Mouse (Mus musculus) layer of hippocampus, postnatal 36 days (tissue): Measurements from ENCODE around the gene Mrtfa. TPM values are rescaled to one million over a fixed set of nuclear protein-coding genes. Genes with fewer than 3 reads are reported as not detected.

Experiments used
- DNase-seq, 2 experiments: peaks; one replicate each; pipeline ENCODE4 v3.0.0; 2022
- total RNA-seq, 2 experiments: library from RNA; stranded (reverse); gene quantifications; 2 replicates each; pipeline ENCODE4 v1.2.3; 2021

Gene Mrtfa
- total RNA-seq, 2 experiments from 2014 or later, result 96.1 to 121 TPM

DNA sequence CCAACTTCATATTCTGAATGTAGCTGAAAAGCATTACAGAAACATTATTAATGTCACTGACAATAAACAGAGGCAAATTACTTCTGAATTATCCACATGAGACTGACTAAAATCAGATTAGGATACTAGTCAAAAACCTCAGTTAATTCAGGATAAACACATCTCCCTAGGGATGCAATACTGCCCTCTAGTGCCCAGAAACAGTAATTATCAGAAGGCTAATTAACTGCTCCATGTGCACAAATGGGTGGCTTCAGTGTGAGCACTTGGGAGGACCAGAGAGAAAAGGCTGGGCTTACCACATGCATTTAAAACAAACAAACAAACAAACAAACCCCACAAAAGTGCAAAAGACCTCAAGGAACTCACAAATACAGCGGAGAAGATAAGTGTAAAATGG lies 126.4 kb downstream of the Mrtfa start:
- DNase-seq, result no peak

DNA sequence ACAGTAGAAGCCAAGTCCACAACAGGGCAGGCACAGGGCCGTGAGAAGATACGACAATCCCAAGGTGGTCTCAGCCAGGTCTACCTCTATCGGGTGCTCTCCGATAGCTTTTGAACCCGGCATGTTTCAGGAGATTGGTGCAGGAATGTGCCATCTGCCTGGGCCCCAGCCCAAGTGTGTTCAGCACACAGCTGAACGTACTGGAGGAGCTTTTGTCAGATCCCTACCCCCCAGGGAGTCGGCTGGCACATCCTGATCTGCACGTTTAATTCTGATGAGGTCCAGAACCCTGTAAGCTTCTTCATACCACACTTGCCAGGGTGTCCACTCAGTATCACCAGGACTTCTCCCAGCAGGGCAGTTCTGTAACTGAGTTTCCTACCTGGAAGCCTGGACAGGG lies 127.9 kb downstream of the Mrtfa start:
- DNase-seq, result peak; percentile 38 to 42

DNA sequence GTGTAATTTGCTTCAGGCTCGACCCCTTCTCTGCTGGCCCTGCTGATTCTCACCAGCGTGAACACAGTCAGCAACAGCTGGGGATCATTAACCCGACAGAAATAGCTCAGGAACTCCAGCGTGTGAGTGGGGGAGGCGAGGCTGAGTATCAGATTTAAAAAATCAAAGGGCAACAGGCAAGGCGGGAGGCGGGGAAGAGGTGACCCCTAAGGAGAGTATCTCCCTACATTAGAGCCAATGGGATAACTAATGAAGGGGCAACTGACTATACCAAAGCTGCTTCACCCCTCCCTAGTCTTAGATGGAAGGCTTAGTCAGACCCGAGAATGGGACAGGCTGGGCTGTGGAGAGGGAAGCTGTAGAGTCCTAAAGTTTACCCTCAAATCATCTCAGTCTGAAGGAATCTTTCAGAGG lies 128.4 kb downstream of the Mrtfa start:
- DNase-seq, result no peak

DNA sequence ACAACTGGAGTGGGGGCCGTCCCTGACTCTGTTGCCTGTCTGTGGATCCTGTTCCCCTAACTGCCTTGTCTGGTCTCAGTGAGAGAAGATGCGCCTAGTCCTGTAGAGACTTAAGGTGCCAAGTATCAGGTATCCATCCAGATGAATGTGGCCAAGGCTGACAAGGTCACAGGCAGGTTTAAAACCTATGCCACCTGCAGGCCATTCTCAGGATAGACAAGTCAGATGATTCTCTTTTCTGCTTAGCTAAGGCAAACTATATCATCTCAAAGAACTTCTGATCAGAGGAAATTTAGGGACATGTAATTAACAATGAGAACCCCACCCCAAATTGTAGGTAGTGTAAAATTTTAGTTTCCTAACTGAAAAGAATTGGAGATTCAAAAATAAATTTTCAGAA lies 129.6 kb downstream of the Mrtfa start:
- no peak for DNase-seq

DNA sequence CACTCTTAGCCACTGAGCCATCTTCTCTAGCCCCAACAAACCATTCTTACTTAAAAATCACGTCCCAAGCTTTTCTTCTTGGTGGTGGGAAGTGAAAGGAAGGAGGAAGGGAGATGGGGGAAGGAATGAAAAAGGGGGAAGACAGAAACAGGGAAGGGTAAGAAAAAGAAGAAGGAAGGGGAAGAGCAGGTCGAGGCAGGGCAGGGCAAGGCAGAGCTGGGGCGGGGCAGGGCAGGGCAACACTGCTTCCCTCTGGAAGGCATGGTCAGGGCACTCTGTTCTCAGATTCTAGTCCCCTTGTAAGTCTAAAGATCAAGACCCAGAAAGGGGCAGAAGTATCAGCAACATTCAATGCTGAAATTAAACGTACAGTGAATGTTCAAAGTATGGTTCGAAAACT lies 132.8 kb downstream of the Mrtfa start:
- no peak for DNase-seq

DNA sequence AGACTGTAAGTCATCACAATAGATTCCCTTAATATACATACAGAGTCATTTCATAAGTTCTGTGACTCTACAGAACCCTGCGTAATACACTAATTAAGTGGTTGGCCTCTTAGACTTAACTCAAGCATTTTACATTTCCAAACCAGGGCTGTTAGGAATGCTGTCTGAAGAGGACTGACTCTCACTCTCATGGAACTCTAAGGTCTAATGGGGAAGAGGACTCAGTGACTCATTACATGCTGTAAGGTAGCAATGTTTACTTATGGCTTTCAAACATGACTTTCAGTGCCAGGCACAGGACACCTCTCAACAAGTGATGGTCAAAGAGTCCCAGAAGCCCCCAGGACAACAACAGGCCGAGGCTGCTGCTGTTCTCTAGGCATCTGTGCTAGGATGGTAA lies 135.1 kb downstream of the Mrtfa start:
- DNase-seq, result no peak

DNA sequence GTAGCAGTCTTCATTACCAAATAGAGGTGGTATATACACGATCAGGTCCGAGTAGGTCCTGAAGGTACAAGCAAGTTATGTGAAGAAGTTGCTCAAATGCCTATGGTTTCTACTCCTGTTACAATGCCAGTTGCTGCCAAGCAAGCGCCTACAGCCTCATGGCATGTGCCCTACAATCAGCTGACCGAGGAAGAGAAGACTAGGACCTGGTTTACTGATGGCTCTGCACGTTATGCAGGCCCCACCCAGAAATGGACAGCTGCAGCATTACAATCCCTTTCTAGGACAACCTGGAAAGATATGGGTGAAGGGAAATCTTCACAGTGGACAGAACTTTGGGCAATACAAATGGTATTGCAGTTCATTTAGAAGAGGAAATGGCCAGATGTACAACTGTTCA lies 138.1 kb downstream of the Mrtfa start:
- DNase-seq, result no peak

DNA sequence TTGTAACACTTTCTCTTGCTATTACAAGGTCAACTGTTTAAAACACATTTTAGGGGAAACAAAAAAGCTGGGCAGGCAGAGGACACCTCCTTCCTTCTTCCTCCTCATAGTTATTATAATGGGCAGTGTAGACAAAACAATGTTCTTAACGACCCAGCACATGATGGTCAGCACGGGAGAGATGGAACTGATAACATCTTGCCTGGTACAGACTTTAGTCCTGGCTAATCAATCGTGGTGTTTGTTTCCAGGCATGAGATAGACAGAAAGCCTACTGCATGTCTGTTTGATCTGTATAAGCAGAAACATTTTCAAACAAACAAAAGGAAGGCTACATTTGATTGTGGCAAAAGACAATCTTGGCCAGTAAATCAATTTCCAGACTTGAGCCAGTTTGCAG lies 140.1 kb downstream of the Mrtfa start:
- DNase-seq, result no peak

DNA sequence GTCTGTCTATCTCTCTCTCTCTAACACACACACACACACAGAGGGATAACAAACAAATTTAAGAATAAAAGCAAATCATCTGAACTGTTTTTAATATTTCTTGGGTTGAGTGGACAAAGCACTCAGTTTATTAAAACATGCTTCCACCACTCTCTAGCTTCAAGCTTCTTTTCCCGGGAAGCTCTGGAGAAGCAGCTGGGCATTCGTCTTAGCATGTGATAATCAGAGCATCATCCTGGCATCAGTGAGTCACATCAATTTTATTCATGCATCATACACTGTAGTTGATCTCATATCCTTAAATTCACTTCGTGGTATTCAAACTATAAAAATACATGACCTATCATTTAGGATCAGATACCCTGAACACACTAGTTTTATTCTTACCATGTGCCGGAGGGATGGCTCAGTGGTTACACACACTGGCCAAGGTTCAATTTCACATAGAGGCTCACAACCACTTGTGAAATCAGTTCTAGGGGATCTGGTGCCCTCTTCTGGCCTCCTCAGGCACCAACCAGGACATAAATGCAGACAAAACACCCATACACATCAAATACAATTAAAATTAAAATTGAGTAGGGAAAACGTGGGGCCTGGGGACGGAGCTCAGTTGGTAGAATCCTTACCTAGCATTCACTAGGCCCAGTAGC lies 141.0 kb downstream of the Mrtfa start:
- no peak for DNase-seq

DNA sequence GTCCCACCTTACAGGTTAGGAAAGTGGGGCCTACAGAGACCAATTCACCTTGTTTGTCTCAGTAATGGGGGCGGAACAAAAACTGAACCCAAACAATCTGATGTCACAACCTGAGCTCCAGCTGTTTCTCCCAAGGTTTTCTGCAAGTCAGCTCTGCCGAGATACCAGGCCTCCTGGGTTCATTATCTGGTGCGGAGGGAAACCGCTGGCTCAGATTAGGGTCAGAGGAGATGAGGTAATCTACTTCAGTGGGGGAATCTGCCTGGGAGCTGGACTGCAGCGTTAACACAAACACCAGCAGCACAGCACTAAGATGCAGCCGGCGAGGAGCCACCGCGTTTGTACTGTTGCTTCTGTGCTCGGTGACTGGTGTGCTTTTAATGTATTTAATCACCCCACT lies 143.1 kb downstream of the Mrtfa start:
- no peak for DNase-seq

DNA sequence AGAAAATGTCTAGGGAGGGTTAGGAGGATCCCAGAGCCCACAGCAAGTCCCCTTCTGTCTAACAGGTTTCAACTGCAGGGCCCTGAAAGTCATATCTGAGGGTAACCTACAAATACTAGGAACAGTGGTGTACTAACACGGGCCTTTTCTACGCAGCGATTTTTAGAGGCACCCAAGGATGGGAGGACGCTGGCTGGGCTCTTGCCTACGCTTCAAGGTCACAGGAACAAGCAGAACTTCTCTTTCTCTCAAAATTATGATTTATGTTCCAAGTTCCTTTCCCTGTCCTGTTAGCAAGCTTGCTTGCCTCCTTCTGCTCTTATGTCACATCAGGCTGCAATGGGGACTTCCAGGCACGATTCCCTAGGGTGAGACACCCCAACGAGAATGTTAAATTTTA lies 144.5 kb downstream of the Mrtfa start:
- no peak for DNase-seq

DNA sequence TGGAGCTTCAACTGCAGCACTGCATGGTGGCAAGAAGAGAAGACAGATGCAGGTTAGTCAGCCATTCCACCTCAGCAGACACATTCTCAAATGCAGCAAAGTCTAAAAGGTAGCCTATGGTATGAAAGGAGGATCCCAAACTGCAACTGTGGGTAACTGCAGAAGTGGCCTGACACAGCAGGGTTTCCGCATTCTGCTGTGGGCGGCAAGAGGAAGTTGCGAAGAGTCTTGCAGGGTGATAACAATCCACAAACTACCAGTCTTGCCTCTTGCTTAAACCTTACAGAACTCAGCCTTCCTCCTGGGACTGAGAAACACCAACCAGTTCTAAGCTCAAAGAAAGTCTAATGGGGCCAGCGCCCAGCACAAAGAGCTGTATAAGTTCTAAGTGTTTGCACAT lies 145.2 kb downstream of the Mrtfa start:
- DNase-seq, result no peak

DNA sequence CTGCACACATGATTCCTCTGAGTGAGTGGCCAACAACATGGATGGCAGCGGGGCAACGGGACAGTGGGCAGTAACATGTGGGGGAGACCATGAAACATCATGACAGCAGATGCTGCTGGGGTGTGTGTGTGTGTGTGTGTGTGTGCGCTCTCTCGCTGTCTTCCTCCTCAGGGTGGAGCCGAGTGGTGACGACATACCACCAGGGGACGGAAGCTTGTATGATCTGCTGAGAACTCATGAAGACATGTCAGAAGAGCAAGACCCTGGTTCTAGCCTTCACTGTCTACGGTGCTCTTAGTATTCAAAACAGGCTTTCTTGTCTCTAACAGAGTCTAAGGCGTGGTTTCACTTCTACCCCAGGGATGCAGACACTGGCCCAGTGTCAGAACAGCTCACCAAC lies 146.1 kb downstream of the Mrtfa start:
- DNase-seq, result no peak

DNA sequence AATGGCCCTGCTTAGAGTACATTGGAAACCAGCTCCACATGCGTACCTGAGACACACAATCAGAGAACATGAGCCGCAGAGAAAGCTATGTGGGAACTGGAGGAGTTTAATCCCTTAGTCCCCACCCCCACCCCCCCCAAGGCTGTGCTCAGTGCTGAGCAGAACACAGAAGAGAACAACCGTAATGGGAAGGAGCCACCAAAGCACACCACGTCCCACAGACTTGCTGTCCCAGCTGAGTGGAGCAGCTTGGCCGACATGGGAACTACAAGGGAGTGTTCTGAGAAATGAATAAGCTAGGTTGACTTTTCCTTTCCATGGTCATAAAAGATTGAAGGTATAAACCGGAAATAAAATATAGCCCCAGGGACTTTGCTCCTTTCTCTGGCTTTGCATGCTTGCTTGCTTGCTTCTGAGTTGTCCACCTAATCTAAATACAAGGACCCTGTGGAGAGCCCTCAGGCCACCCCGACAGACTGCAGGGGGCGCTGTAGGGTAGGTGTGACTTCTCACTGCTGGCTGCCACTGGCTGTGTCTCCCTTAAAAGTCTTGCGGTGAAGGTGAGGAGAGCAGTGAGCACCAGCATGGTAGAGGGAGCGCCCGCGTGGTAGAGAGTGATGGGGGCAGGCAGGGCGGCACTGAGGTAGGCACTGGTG lies 148.2 kb downstream of the Mrtfa start:
- DNase-seq, result no peak

DNA sequence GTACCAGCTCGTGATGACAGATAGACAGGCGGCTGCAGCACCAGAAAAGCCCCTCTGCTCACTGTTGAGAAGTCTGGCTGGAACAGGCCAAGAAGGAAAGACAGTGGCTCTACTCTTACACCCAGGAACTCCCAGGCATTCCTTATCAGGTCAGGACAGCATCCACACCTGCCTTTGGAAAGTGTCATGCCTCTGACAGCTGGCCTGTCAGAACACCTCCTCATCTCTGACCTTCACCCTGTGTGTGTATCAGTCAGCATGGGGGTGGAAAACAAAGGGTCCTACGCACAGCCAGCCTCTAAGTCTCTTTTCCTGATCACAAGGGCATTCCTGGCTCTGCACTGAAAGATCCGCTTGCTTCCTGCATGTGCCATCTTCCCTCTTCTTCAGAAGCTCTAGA lies 148.8 kb downstream of the Mrtfa start:
- DNase-seq, result no peak

DNA sequence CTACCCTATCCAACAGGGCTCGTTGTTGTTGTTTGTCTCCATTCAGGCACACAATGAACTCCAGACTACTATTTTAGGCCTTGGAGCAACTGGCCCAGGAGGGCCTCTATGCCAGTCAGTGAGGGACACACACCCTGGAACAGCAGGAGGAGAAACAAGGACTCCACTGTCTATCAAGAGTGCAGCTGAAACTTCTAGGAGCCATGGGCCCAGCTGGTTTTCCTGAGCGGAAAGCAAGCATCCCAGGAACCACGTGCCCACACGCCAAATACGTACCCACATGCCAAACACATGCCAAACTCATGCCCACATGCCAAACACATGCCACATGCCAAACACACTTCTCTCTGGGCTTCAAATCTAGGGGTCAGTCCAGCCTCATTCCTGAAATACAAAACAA lies 152.1 kb downstream of the Mrtfa start:
- no peak for DNase-seq

DNA sequence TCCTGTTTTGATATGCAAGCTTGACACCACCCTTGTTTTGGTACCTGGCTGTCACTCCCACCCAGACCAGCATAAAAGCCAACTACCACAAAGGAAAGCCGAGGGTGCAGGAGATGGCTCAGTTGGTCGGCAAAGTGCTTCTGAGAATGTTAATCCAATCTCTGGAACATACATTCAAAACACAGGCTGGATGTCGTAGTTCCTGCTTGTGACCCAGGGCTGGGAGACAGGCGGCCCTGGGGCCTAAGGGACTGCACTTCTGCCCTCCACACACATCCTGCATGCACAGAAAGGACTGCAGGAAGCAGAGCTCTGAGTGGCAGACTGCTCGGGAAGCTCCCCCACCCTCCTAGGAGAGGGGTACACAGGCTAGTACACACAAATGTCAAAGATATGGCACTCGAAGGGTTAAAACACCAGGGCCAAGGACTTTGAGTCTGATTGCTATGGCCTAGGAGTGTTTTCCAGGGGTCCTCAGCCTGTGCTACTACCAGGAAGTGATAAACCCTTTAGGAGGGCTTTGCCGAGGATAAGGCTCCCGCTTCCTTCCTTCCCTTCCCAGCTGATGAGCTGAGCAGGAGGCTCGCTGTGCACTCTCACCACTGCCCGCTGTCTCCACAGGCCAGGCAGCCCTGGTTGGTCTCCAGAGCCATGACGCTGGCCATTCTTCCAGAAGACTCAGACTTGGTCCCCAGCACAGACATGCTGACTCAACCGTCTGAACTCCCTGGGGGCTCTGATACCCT lies 155.0 kb downstream of the Mrtfa start:
- DNase-seq, result no peak

DNA sequence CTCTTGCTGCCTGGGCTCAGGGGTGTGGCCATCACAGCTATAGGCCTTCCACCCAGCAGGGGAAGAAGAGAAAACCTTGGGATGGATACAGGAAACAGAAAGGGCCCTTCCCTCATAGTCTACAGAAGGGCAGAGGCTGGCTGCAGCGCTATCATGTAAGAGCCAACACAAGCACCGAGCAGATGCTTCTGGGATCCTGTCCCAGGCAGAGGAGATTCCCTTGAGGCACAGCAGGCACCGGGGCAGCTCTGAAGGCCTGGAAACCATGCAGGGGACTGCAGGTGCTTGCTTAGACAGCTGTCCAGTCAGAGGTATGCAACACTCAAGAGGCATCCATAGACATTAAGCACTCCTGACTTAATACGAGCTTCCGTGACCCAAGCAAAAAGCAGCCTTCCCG lies 156.4 kb downstream of the Mrtfa start:
- no peak for DNase-seq

DNA sequence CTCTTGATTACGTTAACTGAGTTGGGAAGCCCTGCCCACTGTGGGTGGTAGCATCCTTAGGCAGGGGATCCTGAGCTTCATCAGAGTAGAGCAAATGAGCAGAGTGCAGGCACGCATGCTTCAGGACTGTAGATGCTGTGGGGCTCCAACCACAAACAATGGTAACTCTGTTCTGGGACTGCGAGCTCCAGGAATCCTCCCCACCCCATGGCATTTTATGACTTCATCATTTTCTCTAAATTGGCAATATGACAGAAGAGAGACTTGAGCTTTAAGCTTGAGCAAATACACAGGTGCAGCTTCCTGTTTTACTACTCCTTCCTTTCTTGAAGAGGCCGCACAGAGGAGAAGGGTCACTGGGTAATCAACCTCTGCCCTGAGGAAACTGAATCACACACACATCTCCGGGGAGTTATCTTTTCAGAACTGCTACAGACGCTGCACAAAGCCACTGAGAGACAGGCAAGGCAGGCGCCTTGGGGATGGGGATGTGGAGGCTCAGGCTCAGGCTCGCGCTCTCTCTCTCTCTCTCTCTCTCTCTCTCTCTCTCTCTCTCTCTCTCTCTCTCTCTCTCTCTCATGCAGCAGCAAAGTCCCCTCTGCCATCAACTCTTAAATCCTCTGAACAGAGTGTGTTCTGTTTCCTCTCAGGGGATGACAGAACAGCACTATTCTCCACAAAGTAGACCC lies 157.5 kb downstream of the Mrtfa start:
- no peak for DNase-seq

DNA sequence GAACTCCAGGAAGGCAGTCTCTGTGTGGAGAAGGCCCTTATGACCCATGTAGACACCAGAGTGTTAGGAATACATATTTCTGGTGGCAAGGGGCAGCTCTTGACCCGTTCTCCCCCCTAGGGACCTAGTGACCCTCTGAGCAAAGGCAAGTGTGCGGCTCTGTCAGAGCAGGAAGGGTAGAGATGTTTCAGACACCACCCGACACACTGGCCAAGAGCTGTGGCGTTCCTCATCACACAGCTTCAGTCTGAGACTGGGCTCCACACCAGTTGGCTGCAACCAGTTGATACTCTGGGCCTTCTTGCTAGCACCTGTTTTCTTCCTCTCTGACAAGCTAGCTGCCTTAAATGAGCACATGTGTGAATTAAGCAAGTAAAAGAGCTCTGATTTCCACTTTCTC lies 158.9 kb downstream of the Mrtfa start:
- DNase-seq, result no peak

DNA sequence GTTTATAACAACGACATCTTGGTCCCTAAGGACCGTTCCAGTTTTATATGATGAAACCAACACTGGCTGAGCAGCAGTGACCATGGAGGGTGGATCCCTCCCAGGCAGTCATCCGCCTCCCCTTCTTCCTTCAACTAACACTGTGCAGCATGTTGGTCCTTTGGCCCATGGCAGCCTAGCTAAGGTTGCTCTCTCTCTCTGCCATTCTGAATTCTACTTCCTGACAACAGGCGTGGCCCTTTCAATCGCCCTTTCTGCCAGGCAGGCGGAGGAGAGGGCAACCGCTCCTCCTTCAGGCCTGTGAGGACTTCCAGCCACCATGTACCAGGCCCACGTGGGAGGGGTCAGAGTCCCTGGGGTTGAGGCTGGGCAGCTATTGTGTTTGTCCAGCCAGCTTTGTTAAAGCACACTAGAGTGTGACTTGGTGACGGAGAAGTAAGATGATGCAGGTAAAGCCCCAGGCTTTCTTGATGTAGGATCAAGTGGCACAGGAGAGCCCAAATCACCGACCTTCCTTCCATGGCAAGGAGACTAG lies 159.6 kb downstream of the Mrtfa start:
- DNase-seq, result no peak

DNA sequence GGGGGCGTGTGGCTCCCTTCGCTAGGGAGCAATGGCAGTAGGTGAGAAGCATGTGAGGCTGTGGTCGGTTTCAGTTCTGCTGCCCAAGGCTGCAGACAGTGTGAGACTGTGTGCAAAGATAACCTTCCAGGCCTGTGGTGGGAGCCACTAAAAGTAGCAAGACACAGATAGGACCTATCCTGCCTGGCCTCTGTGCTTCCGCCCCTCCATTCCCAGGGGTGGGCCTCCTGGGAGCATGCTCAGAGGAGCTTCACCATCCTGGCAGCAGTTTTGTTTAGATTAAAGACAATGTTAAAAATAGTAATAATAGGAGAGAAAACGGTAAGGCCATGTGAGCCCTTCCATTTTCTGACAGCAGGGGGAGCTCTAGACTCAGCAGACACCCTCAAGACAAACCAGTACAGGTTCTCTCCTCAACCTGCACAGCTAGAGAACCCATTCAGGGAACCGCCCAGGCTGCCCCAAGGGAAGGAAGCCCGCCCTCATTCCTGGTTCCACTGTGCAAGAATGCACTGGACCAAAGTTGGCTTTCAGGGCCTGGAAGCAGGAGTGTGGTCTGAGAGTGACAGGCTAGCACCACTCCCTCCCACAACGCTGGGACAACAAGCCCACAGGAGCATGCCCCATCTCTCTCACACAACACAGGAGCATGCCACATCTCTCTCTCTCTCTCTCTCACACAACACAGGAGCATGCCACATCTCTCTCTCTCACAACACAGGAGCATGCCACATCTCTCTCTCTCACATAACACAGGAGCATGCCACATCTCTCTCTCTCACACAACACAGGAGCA lies 163.0 kb downstream of the Mrtfa start:
- DNase-seq, result peak; percentile 77 to 80
